Mouse (Mus musculus) cortical plate, adult 2 months (tissue): ENCODE results near the gene Mafk.

Experiments
- CTCF ChIP-seq: fragments of 200-500 bp; IDR thresholded peaks from 2 replicates; pipeline ENCODE4 v1.5.1; 2011; ENCODE audit warnings: mild to moderate bottlenecking, control low read depth, low read length; ENCODE audit not compliant: insufficient read depth; ENCODE audit errors: extremely low read depth
- POLR2A ChIP-seq: fragments of 200-500 bp; IDR thresholded peaks from 2 replicates; pipeline ENCODE4 v1.6.1; 2011; ENCODE audit warnings: mild to moderate bottlenecking, low read length, control low read depth; ENCODE audit not compliant: insufficient read depth; ENCODE audit errors: extremely low read depth

GRCm38 (mm10) chr5:139824531-139824930, 33.2 kb downstream of the Mafk start:
- no peak for TF ChIP-seq CTCF
- no peak for TF ChIP-seq POLR2A
